Mouse (Mus musculus) c-Kit-positive CD71-positive TER-119-negative erythroid progenitor cells, embryonic 14.5 days (primary cell): ENCODE measurements around the gene Cog4.
"Not testable (repeated sequence)": the region's sequence is repeated elsewhere in the genome, so short reads cannot be mapped to it uniquely, and the experiment has no call there.

Experiments
- DNase-seq: peaks from one replicate; pipeline ENCODE4 v3.0.0-alpha.2; 2013; ENCODE audit warnings: low read depth

The Cog4 gene

DNA sequence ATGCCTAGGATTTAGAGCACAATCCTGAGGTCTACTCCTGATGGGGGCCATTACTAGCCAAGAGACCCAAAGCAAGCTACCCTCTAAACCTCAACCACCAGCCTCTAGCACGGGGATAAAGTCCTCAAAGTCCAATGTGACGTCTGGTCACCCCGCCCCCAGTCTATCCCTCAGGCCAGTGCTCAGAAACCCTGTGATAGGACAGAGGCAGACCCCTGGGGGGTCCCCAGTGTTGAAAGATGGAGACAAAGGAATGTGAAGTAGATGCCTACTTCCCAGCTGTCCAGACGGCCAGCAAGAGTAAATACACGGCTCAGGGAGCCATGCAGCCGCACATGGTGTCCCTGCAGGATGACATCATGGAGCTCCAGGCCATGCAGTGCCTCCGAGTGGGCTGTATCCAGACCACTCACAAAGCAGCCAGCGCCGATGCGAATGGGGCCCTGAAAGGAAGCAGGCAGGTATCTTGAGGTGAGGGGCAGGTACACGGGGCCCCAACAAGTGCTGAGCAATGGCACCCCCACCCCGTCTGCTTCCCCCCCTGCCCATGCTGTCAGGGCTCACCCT lies 43.6 kb downstream of the Cog4 start:
- DNase-seq: no peak

DNA sequence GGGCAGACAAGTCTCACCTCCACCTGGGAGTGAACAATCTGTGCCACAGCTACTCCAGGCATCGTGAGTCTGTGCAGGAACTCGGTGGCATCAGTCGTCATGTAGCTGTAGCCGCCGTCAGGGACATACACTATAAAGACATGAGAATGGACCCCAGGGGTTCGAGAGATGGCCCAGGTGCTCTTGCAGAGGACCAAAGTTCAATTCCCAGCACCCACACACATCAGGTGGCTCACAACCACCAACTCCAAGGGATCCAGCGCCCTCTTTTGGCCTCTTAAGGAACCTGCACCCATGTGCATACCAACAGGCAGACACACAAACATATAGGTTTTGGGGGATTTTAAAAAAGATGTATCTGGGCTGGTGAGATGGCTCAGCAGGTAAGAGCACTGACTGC lies 45.6 kb downstream of the Cog4 start:
- DNase-seq: no peak

DNA sequence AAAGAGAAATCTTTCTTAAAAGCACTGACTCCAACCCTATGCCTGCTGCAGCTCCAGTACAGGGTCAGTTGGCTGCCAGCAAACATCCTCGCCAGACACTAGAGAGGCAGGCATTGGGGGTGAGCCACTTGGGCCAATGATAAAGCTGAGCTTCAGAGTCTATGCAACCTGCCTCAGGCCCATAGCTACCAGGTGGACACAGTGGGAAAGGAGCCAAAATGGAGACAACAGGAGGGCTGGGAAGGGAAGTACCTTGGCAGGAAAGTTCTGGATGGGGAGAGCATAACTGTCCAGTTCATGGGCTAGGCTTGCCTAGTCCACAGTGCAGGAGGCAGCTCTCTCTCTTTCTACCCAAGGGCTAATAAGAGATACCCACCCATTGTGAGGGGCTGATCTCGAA lies 46.5 kb downstream of the Cog4 start:
- DNase-seq: no peak

DNA sequence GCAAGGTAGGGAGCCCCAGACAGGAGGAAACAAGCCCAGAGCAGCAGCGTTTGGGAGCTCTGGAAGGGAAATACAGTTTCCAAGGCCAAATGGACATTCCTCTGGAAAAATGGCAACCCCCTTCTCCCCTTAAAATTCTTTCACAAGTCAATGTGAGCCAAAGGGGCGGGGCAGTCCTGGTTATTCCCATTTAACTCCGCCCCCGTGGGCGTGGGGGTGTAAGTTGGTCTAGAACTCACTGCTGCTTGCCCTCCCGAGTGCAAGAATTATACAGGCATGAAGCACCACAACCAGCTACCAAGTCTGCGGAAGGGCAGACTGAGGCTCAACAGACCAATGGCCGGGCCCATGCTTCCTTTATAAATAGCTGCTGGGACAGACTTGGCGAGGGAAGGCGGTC lies 48.5 kb downstream of the Cog4 start:
- no peak for DNase-seq

DNA sequence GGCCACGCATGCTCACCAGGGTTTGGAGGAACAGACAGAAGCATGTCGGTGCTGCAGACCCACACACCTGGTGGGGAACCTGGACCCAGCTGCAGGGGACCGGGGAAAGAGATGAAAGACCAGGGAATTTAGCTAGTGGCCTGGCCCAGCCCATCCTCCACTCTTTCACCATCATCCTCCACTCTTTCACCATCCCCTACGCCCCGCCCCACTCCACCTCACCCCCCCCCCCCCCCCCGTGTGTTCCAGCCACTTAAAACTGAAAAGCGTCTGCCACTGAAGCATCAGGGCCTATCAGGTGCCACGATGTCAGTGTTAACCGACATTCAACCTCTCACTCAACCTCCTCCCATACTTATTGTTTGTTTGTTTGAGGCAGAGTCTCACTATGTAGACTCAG lies 48.9 kb downstream of the Cog4 start:
- DNase-seq: no peak

DNA sequence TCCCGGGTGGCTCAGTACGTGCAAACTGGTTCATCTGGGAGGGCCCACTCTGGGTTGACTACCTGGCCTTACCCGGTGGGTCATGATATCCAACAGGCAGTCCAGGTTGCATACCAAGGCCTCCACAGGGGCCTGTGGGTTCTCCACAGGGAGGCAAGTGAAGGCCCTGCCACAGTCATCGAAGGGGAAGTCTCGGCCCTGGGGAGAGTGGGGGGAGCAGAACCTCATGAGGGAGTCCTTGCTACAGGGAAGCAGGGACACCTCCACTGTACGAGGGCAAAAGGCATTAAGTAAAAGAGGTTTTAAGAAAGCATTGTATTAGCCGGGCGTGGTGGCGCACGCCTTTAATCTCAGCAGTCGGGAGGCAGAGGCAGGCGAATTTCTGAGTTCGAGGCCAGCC lies 49.4 kb downstream of the Cog4 start:
- no peak for DNase-seq

DNA sequence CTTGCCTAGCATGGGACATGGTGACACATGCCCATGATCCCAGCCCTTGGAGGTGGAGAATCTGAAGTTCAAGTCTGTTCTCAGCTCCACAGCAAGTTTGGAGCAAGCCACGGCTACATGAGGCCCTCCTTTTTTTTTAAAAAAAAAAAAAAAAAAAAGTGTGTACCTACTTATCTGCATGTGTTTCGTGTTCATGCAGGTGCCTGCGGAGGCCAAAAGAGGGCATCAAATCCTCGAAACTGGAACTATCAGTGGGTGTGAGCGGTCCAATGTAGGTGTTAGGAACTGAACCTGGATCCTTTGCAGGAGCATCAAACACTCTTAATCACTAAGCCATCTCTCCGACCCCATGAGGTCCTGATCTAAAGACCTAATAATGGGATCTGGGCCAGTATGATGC lies 51.1 kb downstream of the Cog4 start:
- no peak for DNase-seq

DNA sequence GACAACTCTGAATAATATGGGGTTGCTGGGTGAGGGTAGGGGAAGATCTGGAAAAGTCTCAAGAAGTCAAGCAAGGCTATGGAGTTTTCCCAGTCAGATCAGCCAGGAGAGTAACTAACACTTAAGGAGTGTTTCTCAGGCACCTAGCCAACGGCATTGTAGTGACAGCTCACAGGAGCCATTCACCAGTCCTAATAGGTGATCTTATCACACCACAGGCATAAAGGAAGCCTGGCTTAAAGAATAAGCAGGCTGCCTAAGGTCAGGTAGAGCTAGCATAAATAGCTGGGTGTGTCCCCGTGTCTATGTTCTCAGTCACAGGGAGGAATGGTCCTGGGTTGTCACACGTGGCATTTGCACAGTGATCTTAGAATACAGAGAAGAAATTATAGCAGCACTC lies 54.7 kb downstream of the Cog4 start:
- no peak for DNase-seq

DNA sequence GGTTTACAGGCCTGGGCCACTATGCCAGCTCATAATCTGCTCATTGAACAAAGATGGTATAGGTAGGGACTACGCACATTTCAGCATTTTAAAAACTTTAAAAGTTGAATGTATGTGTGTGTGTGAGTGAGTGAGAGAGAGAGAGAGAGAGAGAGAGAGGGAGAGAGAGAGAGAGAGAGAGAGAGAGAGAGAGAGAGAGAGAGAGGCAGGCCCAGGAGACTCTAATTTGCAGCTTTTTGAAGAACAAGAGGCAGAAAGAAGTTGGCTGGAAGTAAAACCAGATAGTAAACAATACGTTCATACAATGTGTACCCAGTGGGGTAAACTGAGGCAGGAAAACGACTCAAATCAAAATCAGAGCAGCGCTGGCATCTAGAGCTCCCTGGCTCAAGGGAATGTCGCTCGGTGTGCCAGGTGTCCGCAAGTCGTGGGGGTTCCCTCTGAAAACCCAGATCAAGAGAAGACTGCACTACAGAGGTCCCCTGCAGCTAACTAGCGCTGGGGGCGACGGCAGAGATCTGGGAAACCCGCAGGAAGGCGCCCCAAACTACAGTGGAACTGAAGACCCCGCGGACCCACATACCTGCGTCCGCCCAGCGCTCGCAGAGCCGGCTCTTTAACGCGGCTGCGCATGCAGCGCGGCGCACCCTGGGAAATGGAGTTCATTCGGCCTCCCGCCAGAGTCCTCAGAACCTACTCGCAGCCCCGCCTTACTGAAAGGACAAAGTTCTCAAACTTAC lies 55.6 kb downstream of the Cog4 start, which contains the start of gene Fuk:
Gene Fuk (minus strand): TSS at position 650 of the 740 bp plus-strand sequence.
- DNase-seq: peak; percentile 71

DNA sequence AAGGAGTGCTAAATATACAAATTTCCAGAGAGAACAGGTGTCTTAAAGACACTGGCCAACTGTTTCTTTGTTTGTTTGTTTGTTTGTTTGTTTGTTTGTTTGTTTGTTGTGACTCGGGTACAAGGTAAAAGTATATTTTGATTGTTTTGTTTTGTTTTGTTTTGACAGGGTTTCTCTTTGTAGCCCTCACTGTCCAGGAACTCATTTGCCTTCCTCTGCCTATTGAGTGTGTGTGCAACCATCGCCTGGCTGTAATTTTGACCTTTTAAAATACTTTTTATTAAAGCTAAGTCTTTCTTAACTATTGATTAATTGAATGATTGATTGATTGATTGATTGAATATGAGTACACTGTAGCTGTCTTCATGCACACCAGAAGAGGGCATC lies 56.2 kb downstream of the Cog4 start:
- no peak for DNase-seq

DNA sequence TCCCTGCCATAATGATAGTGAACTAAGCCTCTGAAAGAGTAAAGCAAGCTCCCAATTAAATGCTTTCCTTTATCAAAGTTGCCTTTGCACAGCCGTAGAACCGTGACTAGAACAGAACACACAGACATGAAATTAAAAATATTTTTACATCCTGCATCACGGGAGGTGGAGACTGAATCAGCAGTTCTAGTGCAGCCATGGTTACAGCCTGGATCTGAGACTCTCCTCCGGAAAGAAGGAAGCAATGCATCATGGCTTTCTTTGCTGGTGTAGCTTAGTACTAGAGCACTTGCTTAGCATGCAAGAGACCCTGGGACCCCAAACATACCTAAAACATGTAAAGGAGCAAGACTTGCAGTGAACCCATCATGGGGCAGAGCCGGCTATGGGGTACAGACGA lies 59.0 kb downstream of the Cog4 start:
- DNase-seq: no peak

DNA sequence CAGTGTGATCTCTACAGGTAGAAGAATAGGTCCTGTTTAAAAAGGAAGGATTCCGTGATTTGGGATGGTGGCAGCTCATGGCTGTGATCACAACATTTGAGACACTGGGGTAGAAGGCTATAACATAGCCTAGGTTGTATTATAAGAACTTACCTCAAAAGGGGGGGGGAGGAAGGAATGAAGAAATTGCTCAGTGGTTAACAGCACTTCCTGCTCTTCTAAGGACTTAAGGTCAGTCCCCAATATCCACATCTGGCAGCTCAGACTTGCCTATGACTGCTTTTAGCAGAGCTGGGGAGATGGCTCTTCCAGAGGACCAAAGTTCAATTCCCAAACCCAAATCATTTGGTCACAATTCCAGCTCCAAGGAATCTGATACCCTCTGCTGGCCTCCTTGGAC lies 60.3 kb downstream of the Cog4 start:
- no peak for DNase-seq

DNA sequence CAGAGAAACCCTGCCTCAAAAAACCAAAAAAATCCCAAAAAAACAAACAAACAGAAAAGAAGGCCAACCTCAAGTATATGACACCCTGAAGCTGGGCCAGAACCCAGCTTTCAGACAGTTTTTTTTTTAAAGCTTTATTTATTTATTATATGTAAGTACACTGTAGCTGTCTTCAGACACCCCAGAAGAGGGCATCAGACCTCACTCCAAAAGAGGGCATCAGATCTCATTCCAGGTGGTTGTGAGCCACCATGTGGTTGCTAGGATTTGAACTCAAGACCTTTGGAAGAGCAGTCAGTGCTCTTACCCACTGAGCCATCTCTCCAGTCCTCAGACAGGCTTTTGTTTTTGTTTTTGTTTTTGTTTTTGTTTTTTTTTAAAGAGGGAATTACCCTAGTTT lies 63.5 kb downstream of the Cog4 start:
- not testable (repeated sequence) for DNase-seq

DNA sequence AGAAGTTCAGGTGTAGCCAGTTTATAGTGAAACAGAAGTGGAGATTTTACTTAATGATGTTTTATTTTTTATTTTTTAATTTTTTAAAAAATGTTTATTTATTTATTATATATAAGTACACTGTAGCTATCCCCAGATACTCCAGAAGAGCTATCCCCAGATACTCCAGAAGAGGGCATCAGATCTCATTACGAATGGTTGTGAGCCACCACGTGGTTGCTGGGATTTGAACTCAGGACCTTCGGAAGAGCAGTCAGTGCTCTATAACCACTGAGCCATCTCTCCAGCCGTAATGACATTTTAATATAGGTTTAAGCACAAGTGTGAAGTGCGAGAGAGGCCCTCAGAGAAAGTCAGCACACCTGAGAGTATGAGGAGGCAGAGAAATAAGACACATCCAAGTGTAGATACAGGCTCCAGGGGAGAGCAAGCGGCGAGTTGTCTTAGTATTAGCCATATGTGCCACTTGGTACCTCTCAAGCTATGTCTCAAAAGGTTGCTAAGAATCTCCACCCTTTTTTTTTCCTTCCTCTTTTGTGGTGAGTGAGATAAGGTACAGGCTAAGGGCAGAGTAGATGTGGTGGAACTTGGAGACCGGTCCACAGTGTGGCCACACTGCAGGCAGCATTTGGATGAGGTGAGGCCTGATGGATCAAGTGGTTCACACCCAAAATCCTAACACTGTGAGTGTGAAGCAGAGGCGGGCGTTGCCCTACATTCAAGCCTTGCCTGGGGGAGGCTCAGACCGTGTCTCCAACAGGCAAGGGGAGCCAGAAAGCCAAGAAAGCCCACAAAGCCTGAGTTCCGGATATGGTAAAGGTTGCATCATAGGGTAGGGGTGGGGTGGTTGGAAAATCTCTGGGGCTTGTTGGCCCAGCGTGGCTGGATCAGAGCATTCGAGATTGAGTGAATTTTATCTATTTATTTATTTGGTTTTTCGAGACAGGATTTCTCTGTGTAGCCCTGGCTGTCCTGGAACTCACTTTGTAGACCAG lies 65.5 kb downstream of the Cog4 start:
- DNase-seq: no peak

DNA sequence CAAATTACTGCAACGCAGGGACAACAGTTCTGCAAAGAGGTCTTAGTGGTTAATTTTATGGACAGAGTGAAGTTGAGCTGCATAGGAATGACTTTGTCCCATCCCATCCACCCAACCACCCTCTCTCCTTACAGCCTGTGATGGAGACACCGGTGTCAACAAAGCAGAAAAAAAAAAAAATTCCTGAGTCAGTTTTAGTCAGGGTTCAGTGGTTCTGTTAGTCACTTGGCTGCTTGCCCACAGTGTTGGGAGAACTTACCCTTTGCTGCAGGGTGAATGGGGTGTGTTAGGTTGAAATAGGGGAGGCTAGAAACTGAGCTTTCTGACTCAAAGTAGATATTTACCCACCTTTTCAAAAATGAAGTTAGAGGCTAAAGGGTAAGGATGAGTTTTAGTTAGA lies 71.0 kb downstream of the Cog4 start:
- DNase-seq: no peak

DNA sequence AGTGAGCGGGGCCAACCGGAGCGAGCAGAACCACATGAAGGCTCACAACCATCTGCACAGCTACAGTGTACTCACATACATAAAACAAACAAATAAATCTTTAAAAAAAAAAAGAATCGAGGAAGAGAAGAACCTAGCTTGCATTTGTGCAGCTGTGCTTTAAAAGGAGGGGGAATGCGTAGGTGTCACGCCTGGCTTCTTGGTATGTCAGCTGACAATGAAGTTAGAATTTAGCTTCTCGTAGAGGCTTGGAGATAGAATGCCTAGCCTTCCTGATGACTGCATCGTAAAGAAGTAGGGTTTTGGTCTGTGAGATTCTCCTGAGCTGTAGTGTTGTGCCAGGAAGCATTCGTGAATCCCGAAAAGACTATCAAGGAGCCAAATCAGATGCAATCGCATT lies 71.6 kb downstream of the Cog4 start:
- no peak for DNase-seq

DNA sequence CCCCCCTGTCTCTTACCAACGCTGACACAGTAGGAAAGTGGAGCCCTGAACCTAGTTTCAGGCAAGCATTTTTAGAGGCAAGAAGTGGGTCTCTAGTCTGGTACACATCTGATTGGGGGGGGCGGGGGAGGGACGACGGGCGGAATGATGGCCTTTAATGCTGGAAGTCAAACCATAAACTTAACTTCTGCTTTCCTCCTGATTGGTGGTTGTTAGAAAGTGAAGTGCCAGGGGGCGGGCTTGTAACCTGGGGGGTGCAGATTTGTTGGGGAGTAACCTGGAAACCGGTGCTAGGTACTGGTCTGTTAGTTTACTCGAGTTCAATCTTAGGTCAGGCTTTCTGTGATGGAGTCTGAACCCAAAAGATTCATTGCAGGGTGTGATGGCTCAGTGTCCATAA lies 72.1 kb downstream of the Cog4 start:
- no peak for DNase-seq

DNA sequence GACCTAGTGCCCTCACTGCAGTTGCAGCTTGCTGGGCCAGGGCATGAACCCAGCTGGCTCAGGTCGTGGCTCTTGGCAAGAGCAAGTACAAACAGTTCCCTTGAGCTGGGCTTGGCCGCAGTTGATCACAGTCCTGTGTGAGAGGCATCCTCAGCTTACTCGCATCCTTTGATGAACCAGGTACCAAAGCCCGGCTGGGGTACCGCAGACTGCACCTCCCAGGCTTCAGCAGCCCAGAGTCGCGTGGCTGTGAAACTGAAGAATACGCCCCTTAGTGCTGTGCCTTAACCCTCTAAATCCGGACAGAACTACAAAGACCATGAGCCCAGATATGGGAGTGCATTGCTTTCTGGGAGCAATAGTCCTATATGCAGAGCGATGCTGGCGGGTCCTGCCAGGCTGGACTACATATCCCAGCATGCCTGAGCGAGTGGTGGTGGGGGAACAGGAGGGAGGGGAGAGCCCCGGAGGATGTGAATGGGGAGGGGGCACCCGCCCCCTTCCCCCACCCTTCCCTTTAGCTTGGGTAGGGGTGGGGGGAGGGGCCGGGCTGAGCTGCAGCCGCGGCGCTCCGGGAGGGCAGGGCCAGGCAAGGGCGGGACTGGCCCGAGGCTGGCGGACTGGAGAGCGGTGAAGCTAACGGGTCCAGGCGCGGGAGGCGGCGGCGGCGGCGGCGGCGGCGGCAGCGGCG lies 73.1 kb downstream of the Cog4 start, which contains the start of gene St3gal2:
Gene St3gal2 (plus strand): TSS at position 582 of the 691 bp plus-strand sequence.
- DNase-seq: no peak

DNA sequence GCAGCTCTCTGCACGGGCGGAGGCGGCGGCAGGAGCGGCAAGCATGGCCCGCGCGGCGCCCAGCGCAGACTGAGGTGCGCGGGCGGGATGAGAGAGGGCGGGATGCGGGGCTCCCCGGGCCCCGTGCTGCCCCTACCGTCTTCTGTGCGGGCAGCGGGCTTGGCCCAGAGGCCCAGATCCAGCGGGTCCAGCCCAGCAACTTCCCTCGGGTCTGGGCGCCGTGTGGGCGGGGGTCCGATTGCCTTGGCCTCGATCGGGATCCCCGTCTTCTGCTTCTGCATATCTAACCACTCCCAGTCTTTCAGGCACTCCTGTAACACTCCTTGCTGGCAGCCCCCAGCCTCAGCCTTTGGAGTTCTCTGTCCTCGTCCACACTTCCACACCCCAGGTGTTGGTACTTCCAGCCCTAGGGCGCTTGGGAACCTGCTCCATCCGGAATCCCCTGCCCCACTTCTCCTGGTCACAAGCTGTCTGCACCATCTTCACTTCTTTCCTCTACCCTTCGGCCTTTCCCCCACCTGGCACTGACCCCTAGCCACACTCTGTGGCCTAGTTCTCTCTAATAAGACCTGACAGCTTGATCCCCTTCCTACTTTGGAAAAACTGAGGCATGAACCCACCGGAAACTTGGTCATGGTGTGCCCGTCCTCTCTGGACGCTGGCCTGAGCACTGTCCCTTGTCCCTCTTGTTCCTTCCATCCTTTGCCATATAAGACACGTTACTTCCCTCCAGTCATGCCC lies 73.8 kb downstream of the Cog4 start:
- no peak for DNase-seq

DNA sequence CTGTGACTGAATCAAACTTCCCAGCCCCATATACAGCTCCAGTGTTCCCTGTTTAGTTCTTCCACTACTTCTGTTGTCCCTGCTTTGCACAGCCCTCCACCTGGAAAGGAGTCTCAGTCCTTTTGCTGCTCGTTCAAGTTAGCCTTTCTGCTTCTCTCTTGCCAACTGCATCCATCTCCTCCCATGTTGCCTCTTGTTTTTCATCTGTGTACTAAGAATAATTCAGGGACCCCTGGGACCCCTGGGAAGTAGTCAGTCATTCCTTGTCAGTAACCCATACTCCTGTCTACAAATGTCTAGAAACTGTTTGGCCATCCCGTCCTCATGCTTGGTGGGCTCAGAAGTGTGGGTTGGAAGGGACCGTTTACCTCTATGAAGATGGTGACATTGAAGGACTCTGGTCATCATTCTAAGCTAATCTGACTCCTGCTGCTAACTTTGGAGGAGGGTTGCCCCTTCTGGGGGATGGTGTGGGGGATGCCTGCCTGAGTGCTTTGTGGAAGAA lies 74.4 kb downstream of the Cog4 start:
- DNase-seq: no peak

DNA sequence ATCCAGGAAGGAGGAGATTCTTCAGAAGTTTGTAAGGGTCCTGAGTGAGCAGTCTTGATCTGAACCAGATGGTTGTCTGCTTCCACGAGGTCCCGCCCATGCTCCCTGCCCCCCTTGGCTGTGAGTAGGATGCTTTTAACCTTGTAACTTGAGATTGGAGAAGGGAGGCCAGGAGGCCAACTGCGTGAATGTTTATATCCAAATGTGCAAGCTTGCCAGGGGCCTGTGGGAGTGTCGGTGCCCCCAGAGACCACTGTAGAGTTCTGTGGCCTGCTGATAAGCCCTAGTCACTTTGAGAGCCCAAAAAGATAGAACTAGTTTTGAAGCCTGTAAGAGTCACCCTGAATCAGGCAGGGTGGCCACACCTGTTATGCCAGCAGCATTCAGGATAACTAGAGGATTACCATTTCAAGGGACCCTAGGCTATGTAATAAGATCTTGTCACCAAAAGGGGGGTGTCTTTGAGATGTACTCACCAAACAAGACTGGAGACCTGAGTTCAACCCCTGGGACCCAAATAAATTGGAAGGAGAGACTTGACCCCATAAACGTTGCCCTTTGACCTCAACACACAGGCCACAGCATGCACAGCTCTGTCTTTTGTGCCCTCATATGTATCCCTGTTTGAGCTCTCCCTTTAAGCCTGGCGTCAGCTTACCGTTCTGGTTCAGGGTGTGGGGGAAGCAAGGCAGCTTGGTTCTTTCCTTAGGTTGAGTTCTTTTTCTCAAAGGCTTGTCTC lies 75.3 kb downstream of the Cog4 start:
- DNase-seq: peak; percentile 88
